ENCODE assay signal across 8 mouse cellular contexts in the genomic region with DNA sequence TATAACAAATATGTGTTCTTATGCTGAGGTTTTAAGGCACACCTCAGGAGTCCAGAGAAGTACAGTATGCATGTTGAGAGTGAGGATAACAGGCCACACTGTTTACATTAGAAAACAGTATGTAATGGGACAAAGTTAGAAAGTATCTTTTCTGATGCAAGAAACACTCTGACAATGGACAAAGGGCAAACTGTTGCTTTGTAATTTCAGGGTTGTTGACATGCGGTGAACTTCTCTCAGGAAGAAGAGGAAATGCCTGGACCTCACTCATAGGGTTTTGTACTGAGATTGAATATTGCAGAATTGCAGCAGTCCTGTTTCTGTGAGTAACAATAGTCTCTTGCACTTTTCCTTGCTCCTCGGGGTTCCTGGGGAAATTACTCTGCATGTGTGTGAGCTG. TPM values are rescaled to one million over a fixed set of nuclear protein-coding genes. Genes with fewer than 3 reads are reported as not detected.
DNase-seq lines count a peak whose midpoint lies in the region; ATAC-seq and TF ChIP-seq lines count a peak whose summit lies in the region.

No protein-coding gene starts in this region.

- peak overlapping the region; percentile 61 for H3K4me2 ChIP-seq in forebrain, embryonic 11.5 days (ENCODE audit: low read depth, low read length, severe bottlenecking)
- H3K4me2 ChIP-seq in liver, embryonic 11.5 days: peak overlapping the region; percentile 74
- H3K4me2 ChIP-seq in stomach, embryonic 14.5 days (replicated peaks; ENCODE audit: low read depth, low read length): peak overlapping the region; percentile 59

- intact Hi-C loops in left cerebral cortex, adult 2 months (cut with DNase I): no loop called here
- intact Hi-C loops in left cerebral cortex, postnatal 14 days (cut with DNase I): no loop called here

- H3K27me3 ChIP-seq in forebrain, embryonic 11.5 days (ENCODE audit: control insufficient read depth, insufficient read depth, low read length): no peaks in the 10 kb centered on the region
- H3K27me3 ChIP-seq in liver, embryonic 11.5 days (replicated peaks; ENCODE audit: control insufficient read depth, insufficient read depth, low read length): no peaks in the 10 kb centered on the region
- no peaks in the 10 kb centered on the region for H3K27me3 ChIP-seq in stomach, embryonic 14.5 days (ENCODE audit: control insufficient read depth, insufficient read depth, low read length)

- WGBS in forebrain, embryonic 11.5 days: 45% methylated on average over 2 of the region's 2 CpGs
- WGBS in liver, embryonic 11.5 days: 35% methylated on average over 2 of the region's 2 CpGs
- 41% methylated on average over 2 of the region's 2 CpGs for WGBS in stomach, embryonic 14.5 days

- H3K9ac ChIP-seq in forebrain, embryonic 11.5 days (ENCODE audit: low read length): peak overlapping the region; percentile 81; the same call in 1 of the 2 replicates
- H3K9ac ChIP-seq in liver, embryonic 11.5 days (ENCODE audit: low read depth, low read length): peak overlapping the region; percentile 54
- H3K9ac ChIP-seq in stomach, embryonic 14.5 days (replicated peaks; ENCODE audit: low read depth, low read length): no peak overlapping the region

- no peak for TF ChIP-seq CTCF in left cerebral cortex, adult 2 months (IDR thresholded peaks at IDR 0.05)

- H3K9me3 ChIP-seq in forebrain, embryonic 11.5 days (ENCODE audit: control insufficient read depth, low read length): no peaks in the 10 kb centered on the region
- no peaks in the 10 kb centered on the region for H3K9me3 ChIP-seq in liver, embryonic 11.5 days (ENCODE audit: control insufficient read depth, low read length)
- H3K9me3 ChIP-seq in stomach, embryonic 14.5 days (ENCODE audit: control insufficient read depth, low read depth, low read length): no peaks in the 10 kb centered on the region

- peaks cover 5% of the 10 kb centered on the region; the same call in 1 of the 2 replicates for H3K4me1 ChIP-seq in forebrain, embryonic 11.5 days (replicated peaks; ENCODE audit: control insufficient read depth, insufficient read depth, low read length)
- peaks cover 7% of the 10 kb centered on the region for H3K4me1 ChIP-seq in liver, embryonic 11.5 days (replicated peaks; ENCODE audit: control insufficient read depth, insufficient read depth, low read length)
- peaks cover 6% of the 10 kb centered on the region for H3K4me1 ChIP-seq in stomach, embryonic 14.5 days (ENCODE audit: control insufficient read depth, insufficient read depth, low read length)

- DNase-seq in left cerebral cortex, adult 2 months (ENCODE audit: extremely low spot score in 1 of 2, low spot score in 2 of 2): no peak
- no peak for DNase-seq in left cerebral cortex, postnatal 14 days (ENCODE audit: low spot score in 2 of 2)
- DNase-seq in forebrain, embryonic 11.5 days (ENCODE audit: low spot score): no peak
- DNase-seq in liver, embryonic 11.5 days (ENCODE audit: low spot score): no peak
- no peak for DNase-seq in cerebellum, adult 9-11 months
- no peak for DNase-seq in urinary bladder, adult 2 months (ENCODE audit: low spot score)

- no peak overlapping the region; the same call in 1 of the 2 replicates for H3K27ac ChIP-seq in left cerebral cortex, adult 2 months
- H3K27ac ChIP-seq in forebrain, embryonic 11.5 days (ENCODE audit: low read depth, low read length): no peak overlapping the region
- no peak overlapping the region for H3K27ac ChIP-seq in liver, embryonic 11.5 days (ENCODE audit: low read depth, low read length)
- no peak overlapping the region; the same call in 1 of the 2 replicates for H3K27ac ChIP-seq in stomach, embryonic 14.5 days (ENCODE audit: low read length)

- no peaks in the 10 kb centered on the region; the same call in 1 of the 2 replicates for H3K36me3 ChIP-seq in forebrain, embryonic 11.5 days (ENCODE audit: control insufficient read depth, insufficient read depth, low read length)
- no peaks in the 10 kb centered on the region; the same call in 1 of the 2 replicates for H3K36me3 ChIP-seq in liver, embryonic 11.5 days (ENCODE audit: control insufficient read depth, insufficient read depth, low read length)
- H3K36me3 ChIP-seq in stomach, embryonic 14.5 days (ENCODE audit: control insufficient read depth, insufficient read depth, low read length): peaks cover 8% of the 10 kb centered on the region

- peak overlapping the region; percentile 79; the same call in 1 of the 2 replicates for H3K4me3 ChIP-seq in left cerebral cortex, adult 2 months
- peak overlapping the region; percentile 65 for H3K4me3 ChIP-seq in forebrain, embryonic 11.5 days (ENCODE audit: low read depth, low read length)
- peak overlapping the region; percentile 72 for H3K4me3 ChIP-seq in liver, embryonic 11.5 days (ENCODE audit: low read depth, low read length)
- H3K4me3 ChIP-seq in stomach, embryonic 14.5 days (ENCODE audit: low read depth, low read length): peak overlapping the region; percentile 61

- ATAC-seq in forebrain, embryonic 11.5 days (replicated peaks; ENCODE audit: low FRiP score): no peak
- ATAC-seq in liver, embryonic 11.5 days (replicated peaks; ENCODE audit: low FRiP score): no peak
- ATAC-seq in stomach, embryonic 14.5 days (ENCODE audit: insufficient number of reproducible peaks, insufficient read depth, low FRiP score, low read depth): no peak
- no peak for ATAC-seq in inflammation-experienced regulatory T-cells, adult 6 months

RNA-seq across cellular contexts. Expression of a gene that starts 0.9 kb away (rescaled TPM):
- 1 to 10 TPM; 7.8 to 8.2 TPM for total RNA-seq in left cerebral cortex, adult 2 months (2021)
- total RNA-seq in left cerebral cortex, postnatal 14 days (2021): 1 to 10 TPM; 7.8 TPM
- 22.7 and 25.1 TPM in 2 replicates for polyA plus RNA-seq in forebrain, embryonic 11.5 days (2014; fragmentation: Nextera tagmentation; extraction: Ambion mirVana)
- 9.7 and 9.9 TPM in 2 replicates for polyA plus RNA-seq in liver, embryonic 11.5 days (2014; fragmentation: Nextera tagmentation; extraction: Ambion mirVana)
- 13.1 and 16.5 TPM in 2 replicates for polyA plus RNA-seq in stomach, embryonic 14.5 days (2014; fragmentation: Nextera tagmentation; extraction: Ambion mirVana)
- polyA plus RNA-seq in urinary bladder, adult 2 months (2012; rRNA removed): 6.8 and 8.3 TPM in 2 replicates
- 1 to 10 TPM; 7.5 to 10.0 (median 9.6) TPM for polyA plus RNA-seq in inflammation-experienced regulatory T-cells, adult 6 months (2017; shearing (Covaris generic))

RNA-seq across cellular contexts. Expression of a gene that starts 16.7 kb away (rescaled TPM):
- 1 to 10 TPM; 5.6 to 8.0 TPM for total RNA-seq in left cerebral cortex, adult 2 months (2021)
- total RNA-seq in left cerebral cortex, postnatal 14 days (2021): 1 to 10 TPM in 1 of 2 experiments, not detected in 1; 5.8 TPM
- polyA plus RNA-seq in forebrain, embryonic 11.5 days (2014; fragmentation: Nextera tagmentation; extraction: Ambion mirVana): 8.1 and 12.5 TPM in 2 replicates
- 6.1 and 8.7 TPM in 2 replicates for polyA plus RNA-seq in liver, embryonic 11.5 days (2014; fragmentation: Nextera tagmentation; extraction: Ambion mirVana)
- polyA plus RNA-seq in stomach, embryonic 14.5 days (2014; fragmentation: Nextera tagmentation; extraction: Ambion mirVana): 5.4 and 7.0 TPM in 2 replicates
- 3.2 and 3.5 TPM in 2 replicates for polyA plus RNA-seq in urinary bladder, adult 2 months (2012; rRNA removed)
- 10 to 100 TPM; 16.0 to 19.8 (median 16.1) TPM for polyA plus RNA-seq in inflammation-experienced regulatory T-cells, adult 6 months (2017; shearing (Covaris generic))

RNA-seq across cellular contexts. Expression of a gene that starts 22.2 kb away (rescaled TPM):
- total RNA-seq in left cerebral cortex, adult 2 months (2021): 1 to 10 TPM; 3.3 to 3.8 TPM
- total RNA-seq in left cerebral cortex, postnatal 14 days (2021): 1 to 10 TPM; 2.7 to 4.7 TPM
- 8.3 and 8.7 TPM in 2 replicates for polyA plus RNA-seq in forebrain, embryonic 11.5 days (2014; fragmentation: Nextera tagmentation; extraction: Ambion mirVana)
- 5.1 and 5.8 TPM in 2 replicates for polyA plus RNA-seq in liver, embryonic 11.5 days (2014; fragmentation: Nextera tagmentation; extraction: Ambion mirVana)
- 7.0 and 8.3 TPM in 2 replicates for polyA plus RNA-seq in stomach, embryonic 14.5 days (2014; fragmentation: Nextera tagmentation; extraction: Ambion mirVana)
- polyA plus RNA-seq in urinary bladder, adult 2 months (2012; rRNA removed): 4.4 and 4.6 TPM in 2 replicates
- polyA plus RNA-seq in inflammation-experienced regulatory T-cells, adult 6 months (2017; shearing (Covaris generic)): under 1 TPM; 0.12 to 0.86 (median 0.44) TPM

RNA-seq across cellular contexts. Expression of a gene that starts 58.0 kb away (rescaled TPM):
- 10 to 100 TPM; 12.7 to 15.2 TPM for total RNA-seq in left cerebral cortex, adult 2 months (2021)
- total RNA-seq in left cerebral cortex, postnatal 14 days (2021): 10 to 100 TPM in 1 of 2 experiments, 1 to 10 TPM in 1; 8.8 to 11.2 TPM
- polyA plus RNA-seq in forebrain, embryonic 11.5 days (2014; fragmentation: Nextera tagmentation; extraction: Ambion mirVana): 5.4 and 7.2 TPM in 2 replicates
- polyA plus RNA-seq in liver, embryonic 11.5 days (2014; fragmentation: Nextera tagmentation; extraction: Ambion mirVana): 3.4 and 3.9 TPM in 2 replicates
- polyA plus RNA-seq in stomach, embryonic 14.5 days (2014; fragmentation: Nextera tagmentation; extraction: Ambion mirVana): 4.9 and 6.3 TPM in 2 replicates
- 3.2 and 5.2 TPM in 2 replicates for polyA plus RNA-seq in urinary bladder, adult 2 months (2012; rRNA removed)
- 10 to 100 TPM; 11.0 to 20.7 (median 14.3) TPM for polyA plus RNA-seq in inflammation-experienced regulatory T-cells, adult 6 months (2017; shearing (Covaris generic))
